Mouse (Mus musculus) ES-Bruce4 (cell line): ENCODE data around the gene Wdpcp.

Source experiments
- CTCF ChIP-seq: IDR thresholded peaks from one replicate; pipeline ENCODE4 v1.8.1; 2011; ENCODE audit warnings: low read depth, low read length
- POLR2A ChIP-seq: IDR thresholded peaks from one replicate; pipeline ENCODE4 v1.8.1; 2011; ENCODE audit warnings: low read length; ENCODE audit not compliant: insufficient read depth

DNA sequence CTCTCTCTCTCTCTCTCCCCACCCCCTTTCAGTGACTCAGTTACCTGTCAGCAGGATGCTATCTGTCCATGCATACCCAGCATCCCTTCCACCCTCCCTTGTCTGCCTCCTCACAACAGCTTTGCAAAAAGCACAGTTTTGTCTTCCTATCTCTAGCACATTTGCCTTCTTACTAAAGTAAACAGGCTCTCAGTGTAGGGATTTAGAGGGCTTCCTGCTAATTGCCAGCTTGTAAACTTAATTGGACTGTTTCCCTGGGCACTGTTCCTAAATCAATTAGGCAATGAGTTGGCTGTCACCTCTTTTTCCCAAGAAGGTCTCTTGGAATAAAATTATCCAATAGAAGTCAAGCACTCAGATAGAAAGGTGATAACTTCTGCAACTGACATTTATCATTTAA is 141.5 kb downstream of the Wdpcp start:
- no peak for TF ChIP-seq CTCF
- no peak for TF ChIP-seq POLR2A
